Mouse (Mus musculus): ENCODE measurements at regions not wholly inside any gene's neighbourhood (a gene's known extent, or its start where the extent isn't known, plus 50 kb on each side); places are given as distances from the start of the nearest gene placed in this dataset.
"Not testable (repeated sequence)": the region's sequence is repeated elsewhere in the genome, so short reads cannot be mapped to it uniquely, and the experiment has no call there.

GRCm38 (mm10) chr15:3171774-3172173 is 96.6 kb upstream of the Selenop start:
- Histone ChIP-seq H3K36me3 (ENCODE audit: control insufficient read depth, insufficient read depth, low read length) (no peaks in the 10 kb centered on the region), H3K4me3 (ENCODE audit: extremely low read depth, insufficient read depth, insufficient read length) (no peak overlapping the region), H3K27me3 (ENCODE audit: control insufficient read depth, insufficient read depth, low read length) (no peaks in the 10 kb centered on the region), H3K27ac (ENCODE audit: insufficient read depth, low read length) (peak overlapping the region; percentile 78), H3K4me1 (ENCODE audit: control insufficient read depth, insufficient read depth, insufficient read length) (peaks cover 13% of the 10 kb centered on the region; the same call in 1 of the 2 replicates)
- DNase-seq (ENCODE audit: low read depth in 1 of 2, low spot score in 2 of 2): no peak
- TF ChIP-seq CTCF (IDR thresholded peaks at IDR 0.05; ENCODE audit: extremely low read depth, insufficient read depth, insufficient read length, insufficient replicate concordance) (no peak), POLR2A (IDR thresholded peaks at IDR 0.05; ENCODE audit: low read depth, low read length) (no peak)

DNA sequence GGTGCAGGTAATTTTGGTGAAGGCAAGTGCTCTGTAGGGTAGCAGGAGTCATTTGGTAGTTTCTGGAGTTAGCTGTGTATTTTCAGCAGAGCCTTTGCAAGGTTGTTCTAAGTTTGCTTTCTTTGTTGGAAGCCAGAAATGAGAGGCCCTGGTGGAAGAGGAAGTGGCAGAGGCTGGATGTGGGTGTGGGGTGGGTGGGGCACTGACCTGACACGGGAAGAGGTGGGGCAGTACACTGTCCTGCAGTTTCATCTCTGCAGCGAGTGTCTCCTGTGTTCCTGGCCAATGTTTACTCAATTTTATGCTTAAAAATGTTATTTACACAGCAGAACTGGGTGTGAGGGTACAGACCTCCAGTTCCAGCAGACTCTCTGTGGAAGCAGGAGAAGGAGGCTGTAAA is 94.3 kb upstream of the Selenop start:
- H3K4me1 ChIP-seq (ENCODE audit: control insufficient read depth, insufficient read depth, insufficient read length): peaks cover 13% of the 10 kb centered on the region; the same call in 1 of the 2 replicates
- no peaks in the 10 kb centered on the region for H3K36me3 ChIP-seq (ENCODE audit: control insufficient read depth, insufficient read depth, low read length)
- TF ChIP-seq CTCF (IDR thresholded peaks at IDR 0.05; ENCODE audit: extremely low read depth, insufficient read depth, insufficient read length, insufficient replicate concordance): no peak
- TF ChIP-seq POLR2A (IDR thresholded peaks at IDR 0.05; ENCODE audit: low read depth, low read length): no peak
- H3K4me3 ChIP-seq (ENCODE audit: extremely low read depth, insufficient read depth, insufficient read length): no peak overlapping the region
- WGBS: 4% methylated on average over 2 of the region's 2 CpGs
- H3K27me3 ChIP-seq (ENCODE audit: control insufficient read depth, insufficient read depth, low read length): no peaks in the 10 kb centered on the region
- peak overlapping the region; percentile 45; the same call in 1 of the 2 replicates for H3K27ac ChIP-seq (ENCODE audit: insufficient read depth, low read length)
- no peak for DNase-seq (ENCODE audit: low read depth in 1 of 2, low spot score in 2 of 2)

DNA sequence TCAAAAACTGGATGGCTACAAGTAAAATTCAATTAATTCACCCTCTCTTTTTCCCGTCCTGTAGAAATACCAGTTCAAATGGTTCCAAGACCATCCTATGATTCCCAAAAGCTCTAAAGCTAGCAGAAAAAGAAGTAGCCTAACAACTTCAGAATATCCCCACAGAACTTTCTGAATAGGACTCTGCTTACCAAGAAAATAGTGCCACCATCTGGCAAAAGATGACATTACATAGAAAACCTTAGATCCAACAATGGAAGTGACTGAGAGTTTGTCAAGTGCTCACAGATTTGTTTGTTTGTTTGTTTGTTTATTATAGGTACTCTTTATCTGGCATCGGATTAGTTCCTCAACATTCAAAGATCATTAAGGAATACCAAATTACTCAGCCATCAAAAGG is 93.5 kb upstream of the Selenop start:
- WGBS: 37% methylated on average over 2 of the region's 2 CpGs
- H3K4me3 ChIP-seq (ENCODE audit: extremely low read depth, insufficient read depth, insufficient read length): no peak overlapping the region
- DNase-seq (ENCODE audit: low read depth in 1 of 2, low spot score in 2 of 2): no peak

DNA sequence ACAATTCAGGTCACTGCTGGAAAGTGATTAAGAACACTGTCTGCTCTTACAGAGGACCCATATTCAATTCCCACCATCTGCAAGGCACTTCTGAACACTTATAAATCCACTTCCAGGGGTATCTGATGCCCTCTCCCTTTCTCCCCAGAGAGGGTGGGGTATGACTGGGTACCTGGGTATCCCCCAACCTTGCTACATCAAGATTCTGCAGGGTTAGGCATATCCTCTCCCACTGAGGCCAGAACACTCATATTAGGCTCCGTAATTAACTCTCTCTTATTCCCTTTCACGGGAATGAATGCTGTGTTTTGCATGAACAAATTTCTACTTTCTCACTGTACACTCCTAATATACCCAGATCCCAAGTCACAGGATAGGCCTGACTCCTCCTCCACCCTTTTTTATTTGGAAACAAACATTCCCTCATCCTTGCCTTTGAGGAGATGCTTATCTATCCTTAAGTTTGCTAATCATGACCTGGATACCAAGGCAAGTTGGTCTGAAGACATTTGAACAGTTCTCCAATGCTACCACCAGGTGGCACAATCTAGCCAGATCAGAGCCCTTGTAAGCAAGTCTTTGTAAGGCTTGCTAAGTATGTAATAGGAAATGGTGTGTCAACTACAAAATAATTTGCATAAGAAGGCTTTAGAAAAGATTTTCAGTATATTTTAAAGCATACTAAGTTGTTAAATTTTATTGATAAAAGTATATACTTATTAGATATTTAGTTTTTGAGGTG is 66.3 kb upstream of the Selenop start:
- peak; percentile 19 to 34 for DNase-seq (ENCODE audit: low read depth in 1 of 2, low spot score in 2 of 2)
- TF ChIP-seq POLR2A (IDR thresholded peaks at IDR 0.05; ENCODE audit: low read depth, low read length): no peak
- TF ChIP-seq CTCF (IDR thresholded peaks at IDR 0.05; ENCODE audit: extremely low read depth, insufficient read depth, insufficient read length, insufficient replicate concordance): no peak
- H3K27me3 ChIP-seq (ENCODE audit: control insufficient read depth, insufficient read depth, low read length): no peaks in the 10 kb centered on the region
- no peak overlapping the region for H3K27ac ChIP-seq (ENCODE audit: insufficient read depth, low read length)
- no peaks in the 10 kb centered on the region for H3K4me1 ChIP-seq (ENCODE audit: control insufficient read depth, insufficient read depth, insufficient read length)
- H3K4me3 ChIP-seq (ENCODE audit: extremely low read depth, insufficient read depth, insufficient read length): no peak overlapping the region
- 75% methylated on average over 2 of the region's 2 CpGs for WGBS
- no peaks in the 10 kb centered on the region for H3K36me3 ChIP-seq (ENCODE audit: control insufficient read depth, insufficient read depth, low read length)

More for the DNA sequence above, 93.5 kb upstream of the Selenop start:
- H3K36me3 ChIP-seq (ENCODE audit: control insufficient read depth, insufficient read depth, low read length): no peaks in the 10 kb centered on the region
- no peaks in the 10 kb centered on the region for H3K27me3 ChIP-seq (ENCODE audit: control insufficient read depth, insufficient read depth, low read length)
- TF ChIP-seq CTCF (IDR thresholded peaks at IDR 0.05; ENCODE audit: extremely low read depth, insufficient read depth, insufficient read length, insufficient replicate concordance): no peak
- no peak for TF ChIP-seq POLR2A (IDR thresholded peaks at IDR 0.05; ENCODE audit: low read depth, low read length)
- peaks cover 13% of the 10 kb centered on the region; the same call in 1 of the 2 replicates for H3K4me1 ChIP-seq (ENCODE audit: control insufficient read depth, insufficient read depth, insufficient read length)
- no peak overlapping the region for H3K27ac ChIP-seq (ENCODE audit: insufficient read depth, low read length)

DNA sequence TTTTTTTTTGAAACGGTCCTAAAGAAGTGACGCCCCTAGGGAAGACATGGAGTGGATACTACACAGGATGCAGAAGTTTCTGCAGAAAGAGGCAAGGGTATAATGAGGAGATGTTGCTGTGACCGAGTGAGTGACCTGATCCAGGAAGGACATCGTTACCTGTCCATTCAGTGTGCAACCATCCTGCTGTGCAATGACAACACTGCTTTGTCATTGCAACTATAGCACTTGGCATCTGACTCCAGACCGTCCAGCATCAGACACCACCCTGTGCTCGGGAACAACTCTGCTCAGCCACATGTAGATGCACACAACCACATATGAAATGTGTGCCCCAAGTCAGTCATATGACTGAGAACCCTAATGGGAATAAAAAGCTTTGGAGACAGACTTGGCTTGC is 62.8 kb upstream of the Selenop start:
- no peaks in the 10 kb centered on the region for H3K27me3 ChIP-seq (ENCODE audit: control insufficient read depth, insufficient read depth, low read length)
- no peak for DNase-seq (ENCODE audit: low read depth in 1 of 2, low spot score in 2 of 2)
- 80% methylated on average over 6 of the region's 6 CpGs for WGBS
- no peaks in the 10 kb centered on the region for H3K36me3 ChIP-seq (ENCODE audit: control insufficient read depth, insufficient read depth, low read length)
- H3K4me3 ChIP-seq (ENCODE audit: extremely low read depth, insufficient read depth, insufficient read length): no peak overlapping the region
- no peaks in the 10 kb centered on the region for H3K4me1 ChIP-seq (ENCODE audit: control insufficient read depth, insufficient read depth, insufficient read length)
- TF ChIP-seq CTCF (IDR thresholded peaks at IDR 0.05; ENCODE audit: extremely low read depth, insufficient read depth, insufficient read length, insufficient replicate concordance) (no peak), POLR2A (IDR thresholded peaks at IDR 0.05; ENCODE audit: low read depth, low read length) (no peak)
- no peak overlapping the region for H3K27ac ChIP-seq (ENCODE audit: insufficient read depth, low read length)

- H3K36me3 ChIP-seq (ENCODE audit: control insufficient read depth, insufficient read depth, low read length); H3K4me3 ChIP-seq (ENCODE audit: extremely low read depth, insufficient read depth, insufficient read length); H3K4me1 ChIP-seq (ENCODE audit: control insufficient read depth, insufficient read depth, insufficient read length); H3K27me3 ChIP-seq (ENCODE audit: control insufficient read depth, insufficient read depth, low read length); DNase-seq (ENCODE audit: low read depth in 1 of 2, low spot score in 2 of 2); H3K27ac ChIP-seq (ENCODE audit: insufficient read depth, low read length): not testable (repeated sequence)
- 43% methylated on average over 6 of the region's 6 CpGs for WGBS
Observed at GRCm38 (mm10) chr15:3206076-3206475, 62.3 kb upstream of the Selenop start.

- TF ChIP-seq POLR2A (IDR thresholded peaks at IDR 0.05; ENCODE audit: low read depth, low read length) (no peak), CTCF (IDR thresholded peaks at IDR 0.05; ENCODE audit: extremely low read depth, insufficient read depth, insufficient read length, insufficient replicate concordance) (peak; percentile 9; the same call in 1 of the 2 replicates)
- DNase-seq (ENCODE audit: low read depth in 1 of 2, low spot score in 2 of 2): peak; percentile 7 to 15
- WGBS: 5% methylated on average over 4 of the region's 4 CpGs
- Histone ChIP-seq H3K27ac (ENCODE audit: insufficient read depth, low read length) (no peak overlapping the region), H3K36me3 (ENCODE audit: control insufficient read depth, insufficient read depth, low read length) (no peaks in the 10 kb centered on the region), H3K4me1 (ENCODE audit: control insufficient read depth, insufficient read depth, insufficient read length) (no peaks in the 10 kb centered on the region), H3K27me3 (ENCODE audit: control insufficient read depth, insufficient read depth, low read length) (no peaks in the 10 kb centered on the region), H3K4me3 (ENCODE audit: extremely low read depth, insufficient read depth, insufficient read length) (no peak overlapping the region)
Observed at GRCm38 (mm10) chr15:3213721-3214120, 54.6 kb upstream of the Selenop start.

Measured in spleen, adult 2 months (tissue).